Mouse (Mus musculus): Measurements from ENCODE around the gene Gna14. TPM values are rescaled to one million over a fixed set of nuclear protein-coding genes. Genes with fewer than 3 reads are reported as not detected.
A peak's percentile ranks its signal among the peaks of the same experiment; 100 is the strongest.

Gene Gna14
- polyA plus RNA-seq, 1 experiment from 2014 or later: 0.48 TPM

- Histone ChIP-seq H3K4me1 (no peaks in the 10 kb centered on the region), H3K9me3 (replicated peaks) (no peaks in the 10 kb centered on the region), H3K27me3 (ENCODE audit: low read depth, poor library complexity, severe bottlenecking) (no peaks in the 10 kb centered on the region), H3K27ac (no peak overlapping the region), H3K36me3 (no peaks in the 10 kb centered on the region), H3K4me3 (no peak overlapping the region)
- DNase-seq (ENCODE audit: low spot score): no peak
- WGBS: 77% methylated on average over 9 of the region's 9 CpGs
Measured at GRCm38 (mm10) chr19:16462461-16462860, 26.9 kb downstream of the Gna14 start.

- no peak for DNase-seq (ENCODE audit: low spot score)
- 88% methylated on average over 4 of the region's 4 CpGs for WGBS
- no peaks in the 10 kb centered on the region for H3K27me3 ChIP-seq (ENCODE audit: low read depth, poor library complexity, severe bottlenecking)
- no peak overlapping the region for H3K27ac ChIP-seq
- no peaks in the 10 kb centered on the region for H3K4me1 ChIP-seq
- H3K4me3 ChIP-seq: no peak overlapping the region
- H3K9me3 ChIP-seq (replicated peaks): no peaks in the 10 kb centered on the region
- no peaks in the 10 kb centered on the region for H3K36me3 ChIP-seq
Measured at GRCm38 (mm10) chr19:16464730-16465129, 29.2 kb downstream of the Gna14 start.

GRCm38 (mm10) chr19:16468756-16469374, 33.3 kb downstream of the Gna14 start:
- no peaks in the 10 kb centered on the region for H3K4me1 ChIP-seq
- no peak overlapping the region for H3K4me3 ChIP-seq
- WGBS: 78% methylated on average over 2 of the region's 2 CpGs
- no peak overlapping the region for H3K27ac ChIP-seq
- H3K36me3 ChIP-seq: no peaks in the 10 kb centered on the region
- H3K27me3 ChIP-seq (ENCODE audit: low read depth, poor library complexity, severe bottlenecking): no peaks in the 10 kb centered on the region
- no peak for DNase-seq (ENCODE audit: low spot score)
- H3K9me3 ChIP-seq (replicated peaks): no peaks in the 10 kb centered on the region

- DNase-seq (ENCODE audit: low spot score): no peak
- H3K9me3 ChIP-seq (replicated peaks): no peaks in the 10 kb centered on the region
- no peaks in the 10 kb centered on the region for H3K4me1 ChIP-seq
- 89% methylated on average over 5 of the region's 5 CpGs for WGBS
- H3K36me3 ChIP-seq: no peaks in the 10 kb centered on the region
- H3K27me3 ChIP-seq (ENCODE audit: low read depth, poor library complexity, severe bottlenecking): no peaks in the 10 kb centered on the region
- no peak overlapping the region for H3K4me3 ChIP-seq
- H3K27ac ChIP-seq: no peak overlapping the region
Measured at GRCm38 (mm10) chr19:16472655-16473054, 37.1 kb downstream of the Gna14 start.

- no peak overlapping the region for H3K27ac ChIP-seq
- no peaks in the 10 kb centered on the region for H3K9me3 ChIP-seq (replicated peaks)
- whole genome bisulfite sequencing: 89% methylated on average over 12 of the region's 12 CpGs
- no peaks in the 10 kb centered on the region for H3K36me3 ChIP-seq
- 0 out of 2 replicates have a peak, but pooled peaks cover 3% of the 10 kb centered on the region for H3K4me1 ChIP-seq
- H3K27me3 ChIP-seq (ENCODE audit: low read depth, poor library complexity, severe bottlenecking): no peaks in the 10 kb centered on the region
- no peak overlapping the region for H3K4me3 ChIP-seq
- DNase-seq (ENCODE audit: low spot score): no peak
Measured at GRCm38 (mm10) chr19:16477314-16477946, 41.9 kb downstream of the Gna14 start.

GRCm38 (mm10) chr19:16478186-16478607, 42.6 kb downstream of the Gna14 start:
- Histone ChIP-seq H3K27ac (no peak overlapping the region), H3K4me3 (no peak overlapping the region), H3K4me1 (0 out of 2 replicates have a peak, but pooled peaks cover 3% of the 10 kb centered on the region), H3K9me3 (replicated peaks) (no peaks in the 10 kb centered on the region), H3K36me3 (no peaks in the 10 kb centered on the region), H3K27me3 (ENCODE audit: low read depth, poor library complexity, severe bottlenecking) (no peaks in the 10 kb centered on the region)
- WGBS: 78% methylated on average over 8 of the region's 8 CpGs
- DNase-seq (ENCODE audit: low spot score): no peak

GRCm38 (mm10) chr19:16482047-16482446, 46.5 kb downstream of the Gna14 start:
- H3K9me3 ChIP-seq (replicated peaks): no peaks in the 10 kb centered on the region
- H3K4me3 ChIP-seq: no peak overlapping the region
- DNase-seq (ENCODE audit: low spot score): no peak
- H3K27me3 ChIP-seq (ENCODE audit: low read depth, poor library complexity, severe bottlenecking): no peaks in the 10 kb centered on the region
- H3K4me1 ChIP-seq: 0 out of 2 replicates have a peak, but pooled peaks cover 3% of the 10 kb centered on the region
- no peaks in the 10 kb centered on the region for H3K36me3 ChIP-seq
- no peak overlapping the region for H3K27ac ChIP-seq
- 83% methylated on average over 3 of the region's 3 CpGs for WGBS

GRCm38 (mm10) chr19:16484237-16484636, 48.7 kb downstream of the Gna14 start:
- 92% methylated on average over 10 of the region's 10 CpGs for WGBS
- H3K27me3 ChIP-seq (ENCODE audit: low read depth, poor library complexity, severe bottlenecking): no peaks in the 10 kb centered on the region
- DNase-seq (ENCODE audit: low spot score): no peak
- H3K9me3 ChIP-seq (replicated peaks): no peaks in the 10 kb centered on the region
- H3K4me3 ChIP-seq: no peak overlapping the region
- H3K27ac ChIP-seq: no peak overlapping the region
- H3K4me1 ChIP-seq: no peaks in the 10 kb centered on the region
- H3K36me3 ChIP-seq: no peaks in the 10 kb centered on the region

- Histone ChIP-seq H3K36me3 (no peaks in the 10 kb centered on the region), H3K27me3 (ENCODE audit: low read depth, poor library complexity, severe bottlenecking) (no peaks in the 10 kb centered on the region), H3K4me1 (no peaks in the 10 kb centered on the region), H3K4me3 (no peak overlapping the region), H3K27ac (no peak overlapping the region), H3K9me3 (replicated peaks) (no peaks in the 10 kb centered on the region)
- 77% methylated on average over 5 of the region's 5 CpGs for WGBS
- no peak for DNase-seq (ENCODE audit: low spot score)
Measured at GRCm38 (mm10) chr19:16484671-16485070, 49.1 kb downstream of the Gna14 start.

GRCm38 (mm10) chr19:16490756-16491155, 55.2 kb downstream of the Gna14 start:
- Histone ChIP-seq H3K36me3 (no peaks in the 10 kb centered on the region), H3K4me3 (no peak overlapping the region), H3K4me1 (peaks cover 22% of the 10 kb centered on the region), H3K9me3 (replicated peaks) (no peaks in the 10 kb centered on the region), H3K27me3 (ENCODE audit: low read depth, poor library complexity, severe bottlenecking) (no peaks in the 10 kb centered on the region), H3K27ac (peak overlapping the region; percentile 79)
- WGBS: 77% methylated on average over 12 of the region's 12 CpGs
- DNase-seq (ENCODE audit: low spot score): peak; percentile 44

GRCm38 (mm10) chr19:16491497-16491896, 55.9 kb downstream of the Gna14 start:
- H3K27me3 ChIP-seq (ENCODE audit: low read depth, poor library complexity, severe bottlenecking): no peaks in the 10 kb centered on the region
- no peak for DNase-seq (ENCODE audit: low spot score)
- H3K27ac ChIP-seq: peak overlapping the region; percentile 79; the same call in 1 of the 2 replicates
- no peak overlapping the region for H3K4me3 ChIP-seq
- 34% methylated on average over 7 of the region's 7 CpGs for WGBS
- no peaks in the 10 kb centered on the region for H3K36me3 ChIP-seq
- peaks cover 22% of the 10 kb centered on the region for H3K4me1 ChIP-seq
- H3K9me3 ChIP-seq (replicated peaks): no peaks in the 10 kb centered on the region

GRCm38 (mm10) chr19:16492453-16492852, 56.9 kb downstream of the Gna14 start:
- Histone ChIP-seq H3K27ac (peak overlapping the region; percentile 16; the same call in 1 of the 2 replicates), H3K4me3 (no peak overlapping the region), H3K9me3 (replicated peaks) (no peaks in the 10 kb centered on the region), H3K4me1 (peaks cover 22% of the 10 kb centered on the region), H3K36me3 (no peaks in the 10 kb centered on the region), H3K27me3 (ENCODE audit: low read depth, poor library complexity, severe bottlenecking) (no peaks in the 10 kb centered on the region)
- 89% methylated on average over 1 of the region's 1 CpGs for WGBS
- DNase-seq (ENCODE audit: low spot score): no peak

- no peaks in the 10 kb centered on the region for H3K27me3 ChIP-seq (ENCODE audit: low read depth, poor library complexity, severe bottlenecking)
- no peak overlapping the region for H3K4me3 ChIP-seq
- WGBS: 88% methylated on average over 10 of the region's 10 CpGs
- H3K4me1 ChIP-seq: peaks cover 22% of the 10 kb centered on the region
- no peak overlapping the region for H3K27ac ChIP-seq
- no peaks in the 10 kb centered on the region for H3K36me3 ChIP-seq
- no peak for DNase-seq (ENCODE audit: low spot score)
- no peaks in the 10 kb centered on the region for H3K9me3 ChIP-seq (replicated peaks)
Measured at GRCm38 (mm10) chr19:16494816-16495516, 59.4 kb downstream of the Gna14 start.
